Mouse (Mus musculus): Measurements from ENCODE around the gene Herc3. TPM values are rescaled to one million over a fixed set of nuclear protein-coding genes. Genes with fewer than 3 reads are reported as not detected.

Gene Herc3
- polyA plus RNA-seq, 1 experiment from 2014 or later: 58.2 TPM

DNA sequence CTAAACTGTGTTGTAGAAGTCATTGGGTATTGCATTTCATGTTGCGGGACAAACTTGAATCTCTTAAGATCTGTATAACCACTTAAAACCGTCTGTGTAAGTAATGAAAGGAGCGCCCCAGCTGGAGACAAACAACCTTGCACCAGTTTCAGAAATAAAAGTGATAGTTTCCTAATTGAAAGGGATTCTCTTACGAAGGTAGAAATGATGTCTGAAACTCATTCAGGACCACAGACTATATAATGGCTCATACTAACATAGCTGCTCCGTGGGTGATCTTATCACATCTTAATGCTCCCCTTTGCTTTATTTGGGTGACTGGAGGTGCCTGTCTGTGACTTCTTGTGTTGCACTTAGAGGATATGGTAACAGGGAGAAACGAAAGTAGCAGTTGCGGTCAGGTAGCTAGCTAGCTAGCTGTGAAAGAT, 1.3 kb downstream of the Herc3 start:
- 34% methylated on average over 7 of the region's 7 CpGs for WGBS
- Histone ChIP-seq H3K27ac (replicated peaks in 1 of 2; ENCODE audit: control insufficient read depth in 1 of 2, insufficient read depth in 1 of 2, low read depth in 2 of 2, low read length in 2 of 2) (no peak overlapping the region), H3K4me1 (ENCODE audit: control insufficient read depth in 2 of 2, insufficient read depth in 2 of 2, low read length in 2 of 2) (peaks cover 4 to 5% of the 10 kb centered on the region in 2 experiments; a peak in 2 of 4 replicates), H3K4me3 (ENCODE audit: control insufficient read depth in 1 of 2, insufficient read depth in 1 of 2, low read depth in 1 of 2, low read length in 2 of 2) (peak overlapping the region; percentile 12 to 87; a peak in 3 of 4 replicates), H3K9ac (ENCODE audit: low read length) (peak overlapping the region; percentile 85), H3K27me3 (ENCODE audit: control insufficient read depth, insufficient read depth, low read length) (no peaks in the 10 kb centered on the region), H3K36me3 (ENCODE audit: control insufficient read depth, insufficient read depth, low read length) (no peaks in the 10 kb centered on the region), H3K4me2 (ENCODE audit: low read length) (peak overlapping the region; percentile 83), H3K9me3 (ENCODE audit: control insufficient read depth, low read length) (no peaks in the 10 kb centered on the region)
- no peak for ATAC-seq (ENCODE audit: insufficient number of reproducible peaks, insufficient read depth, low FRiP score, low read depth)

DNA sequence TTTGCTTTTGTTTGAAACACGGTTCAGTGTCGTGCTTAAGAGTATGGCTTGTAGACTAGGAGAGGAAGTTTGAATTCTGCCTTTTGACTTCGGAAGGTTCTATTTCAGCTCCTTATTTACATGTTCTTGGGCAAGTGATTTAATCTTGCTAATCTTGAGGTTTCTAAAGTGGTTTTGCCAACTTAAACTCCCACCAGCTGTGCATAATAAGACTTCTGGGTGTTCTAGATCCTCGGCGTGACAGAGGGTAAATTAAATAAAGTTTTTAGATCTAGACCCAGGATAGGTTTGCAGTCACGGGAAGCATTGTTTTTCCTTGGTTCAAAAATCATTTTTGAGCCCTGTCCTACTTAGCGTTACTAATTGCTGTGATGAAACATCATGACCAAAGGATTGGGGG, 3.2 kb downstream of the Herc3 start:
- WGBS: 90% methylated on average over 7 of the region's 7 CpGs
- peaks cover 6 to 9% of the 10 kb centered on the region in 2 experiments; a peak in 3 of 4 replicates for H3K4me1 ChIP-seq (ENCODE audit: control insufficient read depth in 2 of 2, insufficient read depth in 2 of 2, low read length in 2 of 2)
- H3K9ac ChIP-seq (ENCODE audit: low read length): no peak overlapping the region
- ATAC-seq (ENCODE audit: insufficient number of reproducible peaks, insufficient read depth, low FRiP score, low read depth): no peak
- H3K27me3 ChIP-seq (ENCODE audit: control insufficient read depth, insufficient read depth, low read length): no peaks in the 10 kb centered on the region
- H3K4me3 ChIP-seq (ENCODE audit: control insufficient read depth in 1 of 2, insufficient read depth in 1 of 2, low read depth in 1 of 2, low read length in 2 of 2): no peak overlapping the region
- H3K27ac ChIP-seq (replicated peaks in 1 of 2; ENCODE audit: control insufficient read depth in 1 of 2, insufficient read depth in 1 of 2, low read depth in 2 of 2, low read length in 2 of 2): no peak overlapping the region
- no peak overlapping the region for H3K4me2 ChIP-seq (ENCODE audit: low read length)
- no peaks in the 10 kb centered on the region for H3K9me3 ChIP-seq (ENCODE audit: control insufficient read depth, low read length)
- no peaks in the 10 kb centered on the region for H3K36me3 ChIP-seq (ENCODE audit: control insufficient read depth, insufficient read depth, low read length)

DNA sequence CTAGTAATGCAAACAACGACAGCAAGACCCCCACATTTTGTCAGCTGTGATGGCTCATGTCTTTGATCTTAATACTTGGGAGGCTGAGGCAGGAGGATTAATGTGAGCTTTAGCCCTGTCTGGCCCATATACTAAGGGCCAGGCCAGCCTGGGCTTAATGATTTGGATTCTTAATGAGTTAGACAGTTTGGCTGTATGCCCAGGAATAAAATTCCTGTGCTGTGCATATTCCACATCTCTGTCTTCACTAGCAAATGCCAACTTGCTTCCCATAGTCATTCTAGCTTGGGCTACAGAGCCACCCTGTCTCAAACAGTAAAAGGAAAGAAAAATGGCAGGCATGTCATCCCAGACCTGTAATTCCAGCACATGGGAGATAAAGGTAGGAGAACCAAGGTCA, 4.3 kb downstream of the Herc3 start:
- peaks cover 6 to 9% of the 10 kb centered on the region in 2 experiments; a peak in 3 of 4 replicates for H3K4me1 ChIP-seq (ENCODE audit: control insufficient read depth in 2 of 2, insufficient read depth in 2 of 2, low read length in 2 of 2)
- WGBS: 91% methylated on average over 1 of the region's 1 CpGs
- no peaks in the 10 kb centered on the region for H3K27me3 ChIP-seq (ENCODE audit: control insufficient read depth, insufficient read depth, low read length)
- H3K4me3 ChIP-seq (ENCODE audit: control insufficient read depth in 1 of 2, insufficient read depth in 1 of 2, low read depth in 1 of 2, low read length in 2 of 2): no peak overlapping the region
- H3K36me3 ChIP-seq (ENCODE audit: control insufficient read depth, insufficient read depth, low read length): no peaks in the 10 kb centered on the region
- H3K27ac ChIP-seq (replicated peaks in 1 of 2; ENCODE audit: control insufficient read depth in 1 of 2, insufficient read depth in 1 of 2, low read depth in 2 of 2, low read length in 2 of 2): no peak overlapping the region
- H3K4me2 ChIP-seq (ENCODE audit: low read length): no peak overlapping the region
- no peak for ATAC-seq (ENCODE audit: insufficient number of reproducible peaks, insufficient read depth, low FRiP score, low read depth)
- no peaks in the 10 kb centered on the region for H3K9me3 ChIP-seq (ENCODE audit: control insufficient read depth, low read length)
- no peak overlapping the region for H3K9ac ChIP-seq (ENCODE audit: low read length)

- Histone ChIP-seq H3K4me1 (ENCODE audit: control insufficient read depth in 2 of 2, insufficient read depth in 2 of 2, low read length in 2 of 2) (peaks cover 2 to 14% of the 10 kb centered on the region in 2 experiments; a peak in 3 of 4 replicates), H3K4me2 (ENCODE audit: low read length) (no peak overlapping the region), H3K27ac (replicated peaks in 1 of 2; ENCODE audit: control insufficient read depth in 1 of 2, insufficient read depth in 1 of 2, low read depth in 2 of 2, low read length in 2 of 2) (no peak overlapping the region), H3K36me3 (ENCODE audit: control insufficient read depth, insufficient read depth, low read length) (no peaks in the 10 kb centered on the region), H3K4me3 (ENCODE audit: control insufficient read depth in 1 of 2, insufficient read depth in 1 of 2, low read depth in 1 of 2, low read length in 2 of 2) (no peak overlapping the region), H3K9me3 (ENCODE audit: control insufficient read depth, low read length) (no peaks in the 10 kb centered on the region), H3K27me3 (ENCODE audit: control insufficient read depth, insufficient read depth, low read length) (no peaks in the 10 kb centered on the region), H3K9ac (ENCODE audit: low read length) (no peak overlapping the region)
- 94% methylated on average over 2 of the region's 2 CpGs for WGBS
- no peak for ATAC-seq (ENCODE audit: insufficient number of reproducible peaks, insufficient read depth, low FRiP score, low read depth)
Observed at GRCm38 (mm10) chr6:58836476-58836875, 5.2 kb downstream of the Herc3 start.

DNA sequence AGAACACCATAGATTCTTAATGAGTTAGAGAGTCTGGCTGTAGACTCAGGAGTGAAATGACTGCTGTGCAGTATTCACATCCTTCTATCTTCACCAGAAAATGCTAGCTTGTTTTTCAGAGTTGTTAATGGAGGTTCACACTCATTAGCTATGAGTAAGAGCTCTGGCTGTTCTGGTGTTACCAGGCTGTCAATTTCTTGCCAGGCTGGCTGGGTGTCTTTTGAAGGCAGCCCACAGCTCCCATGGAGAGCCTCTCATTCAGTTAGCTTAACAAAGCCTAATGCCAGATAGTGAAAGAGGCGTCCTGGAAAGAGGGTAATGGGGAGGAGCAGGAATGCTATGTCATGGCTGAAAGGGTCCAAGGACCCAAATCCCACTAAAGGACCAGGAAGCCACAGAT, 6.7 kb downstream of the Herc3 start:
- no peaks in the 10 kb centered on the region for H3K27me3 ChIP-seq (ENCODE audit: control insufficient read depth, insufficient read depth, low read length)

DNA sequence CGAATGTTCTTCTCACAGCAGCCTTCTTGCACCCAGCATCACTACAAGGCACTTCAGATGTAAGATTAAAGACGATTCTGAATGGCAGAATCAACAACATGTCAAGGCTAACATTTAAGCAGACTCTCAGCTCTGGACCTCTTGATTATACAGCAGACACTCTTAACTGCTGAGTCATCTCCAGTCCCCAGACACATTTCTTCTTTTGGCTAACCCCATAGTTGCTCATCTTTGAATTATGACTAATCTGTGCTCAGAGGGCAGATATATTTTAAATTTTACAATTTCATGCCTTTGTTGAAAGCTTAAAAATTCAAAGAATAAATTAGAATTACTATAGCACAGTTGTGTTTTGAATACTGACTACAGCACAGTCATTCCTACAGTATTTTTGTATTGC, 9.9 kb downstream of the Herc3 start:
- H3K27ac ChIP-seq (replicated peaks in 1 of 2; ENCODE audit: control insufficient read depth in 1 of 2, insufficient read depth in 1 of 2, low read depth in 2 of 2, low read length in 2 of 2): no peak overlapping the region
- no peaks in the 10 kb centered on the region for H3K27me3 ChIP-seq (ENCODE audit: control insufficient read depth, insufficient read depth, low read length)
- no peaks in the 10 kb centered on the region for H3K9me3 ChIP-seq (ENCODE audit: control insufficient read depth, low read length)
- peaks cover 21% of the 10 kb centered on the region for H3K36me3 ChIP-seq (ENCODE audit: control insufficient read depth, insufficient read depth, low read length)
- 32% methylated on average over 2 of the region's 2 CpGs for WGBS
- no peak overlapping the region for H3K4me2 ChIP-seq (ENCODE audit: low read length)
- no peak overlapping the region for H3K9ac ChIP-seq (ENCODE audit: low read length)
- peaks cover 2 to 10% of the 10 kb centered on the region in 2 experiments; a peak in 3 of 4 replicates for H3K4me1 ChIP-seq (ENCODE audit: control insufficient read depth in 2 of 2, insufficient read depth in 2 of 2, low read length in 2 of 2)
- no peak for ATAC-seq (ENCODE audit: insufficient number of reproducible peaks, insufficient read depth, low FRiP score, low read depth)
- H3K4me3 ChIP-seq (ENCODE audit: control insufficient read depth in 1 of 2, insufficient read depth in 1 of 2, low read depth in 1 of 2, low read length in 2 of 2): no peak overlapping the region

More for the DNA sequence above, 6.7 kb downstream of the Herc3 start:
- H3K27ac ChIP-seq (replicated peaks in 1 of 2; ENCODE audit: control insufficient read depth in 1 of 2, insufficient read depth in 1 of 2, low read depth in 2 of 2, low read length in 2 of 2): no peak overlapping the region; a peak in 1 of 4 replicates
- WGBS: 28% methylated on average over 1 of the region's 1 CpGs
- no peak overlapping the region for H3K4me2 ChIP-seq (ENCODE audit: low read length)
- H3K9ac ChIP-seq (ENCODE audit: low read length): no peak overlapping the region
- H3K4me1 ChIP-seq (ENCODE audit: control insufficient read depth in 2 of 2, insufficient read depth in 2 of 2, low read length in 2 of 2): peaks cover 2 to 10% of the 10 kb centered on the region in 2 experiments; a peak in 3 of 4 replicates
- H3K9me3 ChIP-seq (ENCODE audit: control insufficient read depth, low read length): no peaks in the 10 kb centered on the region
- H3K36me3 ChIP-seq (ENCODE audit: control insufficient read depth, insufficient read depth, low read length): no peaks in the 10 kb centered on the region
- H3K4me3 ChIP-seq (ENCODE audit: control insufficient read depth in 1 of 2, insufficient read depth in 1 of 2, low read depth in 1 of 2, low read length in 2 of 2): no peak overlapping the region
- ATAC-seq (ENCODE audit: insufficient number of reproducible peaks, insufficient read depth, low FRiP score, low read depth): no peak

DNA sequence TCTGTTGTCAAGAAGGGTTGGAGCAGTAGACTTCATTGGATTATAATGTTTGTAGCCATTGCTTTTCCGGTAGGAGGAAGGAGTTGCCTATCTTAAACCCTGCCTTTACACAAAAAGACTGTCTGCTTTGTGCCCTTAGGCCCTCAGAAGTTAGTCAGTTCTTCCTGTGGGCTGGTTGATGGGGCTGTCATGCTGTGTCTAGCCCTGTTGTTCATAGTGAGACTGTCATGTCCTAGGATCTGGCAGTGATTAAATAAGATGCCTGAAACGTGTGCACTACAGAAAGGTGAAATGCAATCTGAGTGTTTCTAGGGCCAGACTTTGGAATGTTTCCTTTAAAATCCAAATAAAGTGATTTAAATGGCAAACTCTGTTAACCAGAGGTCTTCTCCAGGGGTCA, 10.9 kb downstream of the Herc3 start:
- no peak for ATAC-seq (ENCODE audit: insufficient number of reproducible peaks, insufficient read depth, low FRiP score, low read depth)
- Histone ChIP-seq H3K36me3 (ENCODE audit: control insufficient read depth, insufficient read depth, low read length) (peaks cover 21% of the 10 kb centered on the region), H3K9ac (ENCODE audit: low read length) (no peak overlapping the region), H3K9me3 (ENCODE audit: control insufficient read depth, low read length) (no peaks in the 10 kb centered on the region), H3K4me3 (ENCODE audit: control insufficient read depth in 1 of 2, insufficient read depth in 1 of 2, low read depth in 1 of 2, low read length in 2 of 2) (no peak overlapping the region), H3K4me2 (ENCODE audit: low read length) (no peak overlapping the region), H3K4me1 (ENCODE audit: control insufficient read depth in 2 of 2, insufficient read depth in 2 of 2, low read length in 2 of 2) (peaks cover 2 to 10% of the 10 kb centered on the region in 2 experiments; a peak in 3 of 4 replicates), H3K27ac (replicated peaks in 1 of 2; ENCODE audit: control insufficient read depth in 1 of 2, insufficient read depth in 1 of 2, low read depth in 2 of 2, low read length in 2 of 2) (no peak overlapping the region), H3K27me3 (ENCODE audit: control insufficient read depth, insufficient read depth, low read length) (no peaks in the 10 kb centered on the region)
- WGBS: 55% methylated on average over 2 of the region's 2 CpGs

DNA sequence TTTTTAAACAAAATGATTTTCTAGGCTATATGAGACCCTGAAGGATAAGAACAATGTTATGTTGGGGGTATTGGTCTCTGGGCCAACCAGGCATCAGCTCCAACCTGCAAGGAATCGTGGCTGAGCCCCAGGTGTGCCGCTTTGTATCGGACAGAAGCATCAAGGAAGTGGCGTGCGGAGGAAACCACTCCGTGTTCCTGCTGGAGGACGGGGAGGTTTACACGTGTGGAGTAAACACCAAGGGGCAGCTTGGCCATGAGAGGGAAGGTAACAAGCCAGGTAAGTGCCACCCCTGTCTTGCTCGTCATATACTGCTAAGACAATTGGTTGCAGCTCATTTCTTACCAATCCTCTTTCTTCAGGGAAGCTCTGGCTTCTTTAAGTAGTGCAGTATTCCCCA, 12.3 kb downstream of the Herc3 start:
- Histone ChIP-seq H3K27me3 (ENCODE audit: control insufficient read depth, insufficient read depth, low read length) (no peaks in the 10 kb centered on the region), H3K4me2 (ENCODE audit: low read length) (no peak overlapping the region), H3K36me3 (ENCODE audit: control insufficient read depth, insufficient read depth, low read length) (peaks cover 21% of the 10 kb centered on the region), H3K27ac (replicated peaks in 1 of 2; ENCODE audit: control insufficient read depth in 1 of 2, insufficient read depth in 1 of 2, low read depth in 2 of 2, low read length in 2 of 2) (no peak overlapping the region), H3K9ac (ENCODE audit: low read length) (no peak overlapping the region), H3K4me3 (ENCODE audit: control insufficient read depth in 1 of 2, insufficient read depth in 1 of 2, low read depth in 1 of 2, low read length in 2 of 2) (no peak overlapping the region), H3K4me1 (ENCODE audit: control insufficient read depth in 2 of 2, insufficient read depth in 2 of 2, low read length in 2 of 2) (0 out of 4 replicates have a peak, but pooled peaks cover 0 to 5% of the 10 kb centered on the region in 2 experiments), H3K9me3 (ENCODE audit: control insufficient read depth, low read length) (no peaks in the 10 kb centered on the region)
- 92% methylated on average over 9 of the region's 9 CpGs for WGBS
- ATAC-seq (ENCODE audit: insufficient number of reproducible peaks, insufficient read depth, low FRiP score, low read depth): no peak
